8 mouse cellular contexts compared by ENCODE assay signal in the genomic region with DNA sequence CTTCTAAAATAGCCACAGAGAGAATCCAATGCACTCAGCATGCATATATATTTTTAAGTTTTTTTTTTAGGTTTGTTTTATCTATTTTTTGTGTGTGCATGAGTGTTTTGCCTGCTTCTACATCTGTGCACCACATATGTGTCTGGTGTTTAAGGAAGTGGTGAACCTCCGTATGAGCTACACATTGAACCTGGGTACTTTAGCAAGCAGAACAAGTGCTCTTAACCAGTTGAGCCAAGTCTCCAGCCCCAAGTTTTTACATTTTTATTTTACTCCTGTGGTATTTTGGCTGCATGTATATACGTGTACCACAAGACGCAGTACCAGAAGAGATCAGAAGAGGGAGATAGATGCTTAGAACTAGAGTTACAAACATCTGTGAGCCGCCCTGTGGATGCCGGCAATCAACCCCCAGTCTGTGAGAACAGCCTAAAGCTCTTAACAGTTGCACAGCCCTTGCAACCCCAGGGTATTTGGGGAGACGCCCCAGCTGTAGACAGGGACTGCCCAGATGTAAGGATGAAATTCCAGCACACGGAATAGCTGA. TPM values are rescaled to one million over a fixed set of nuclear protein-coding genes. Genes with fewer than 3 reads are reported as not detected.
A peak's percentile ranks its signal among the peaks of the same experiment; 100 is the strongest.
DNase-seq lines count a peak whose midpoint lies in the region; ATAC-seq and TF ChIP-seq lines count a peak whose summit lies in the region.

No protein-coding gene starts in this region.

- no peaks in the 10 kb centered on the region for H3K79me2 ChIP-seq in macrophage (ENCODE audit: inconsistent target)

- intact Hi-C loops in left cerebral cortex, adult 2 months (cut with DNase I) = loop anchor here (2.0 kb wide), 1 partner anchor 69 kb away; no protein-coding TSS in a partner anchor

- peak overlapping the region; percentile 68; the same call in 1 of the 2 replicates for H3K27ac ChIP-seq in left cerebral cortex, adult 2 months
- H3K27ac ChIP-seq in kidney, embryonic 15.5 days = no peak overlapping the region
- peak overlapping the region; percentile 97 for H3K27ac ChIP-seq in macrophage

- no peaks in the 10 kb centered on the region for H3K36me3 ChIP-seq in kidney, embryonic 15.5 days
- no peaks in the 10 kb centered on the region for H3K36me3 ChIP-seq in macrophage (ENCODE audit: inconsistent target)

- no peaks in the 10 kb centered on the region for H3K27me3 ChIP-seq in kidney, embryonic 15.5 days

- WGBS in kidney, embryonic 15.5 days = 27% methylated on average over 7 of the region's 7 CpGs
- 14% methylated on average over 7 of the region's 7 CpGs for WGBS in macrophage (ENCODE audit: missing documents)

- H3K9ac ChIP-seq in kidney, embryonic 15.5 days = no peak overlapping the region

- peak; percentile 60 for TF ChIP-seq CTCF in left cerebral cortex, adult 2 months (IDR thresholded peaks at IDR 0.05)

- H3K9me3 ChIP-seq in kidney, embryonic 15.5 days (replicated peaks) = no peaks in the 10 kb centered on the region

- peaks cover 24% of the 10 kb centered on the region for H3K4me1 ChIP-seq in kidney, embryonic 15.5 days

- no peak for DNase-seq in left cerebral cortex, adult 2 months (ENCODE audit: extremely low spot score in 1 of 2, low spot score in 2 of 2)
- no peak for DNase-seq in left cerebral cortex, adult 8-10 months (ENCODE audit: low spot score in 2 of 2)
- DNase-seq in adipocyte (ENCODE audit: low spot score) = peak; percentile 26
- peak; percentile 82 for DNase-seq in forelimb bud, embryonic 11.5 days (ENCODE audit: low read depth, low spot score)
- DNase-seq in urinary bladder, postnatal 36 days (ENCODE audit: low spot score in 2 of 2) = no peak
- DNase-seq in ovary, postnatal 10 days (ENCODE audit: low spot score) = no peak

- ATAC-seq in kidney, embryonic 15.5 days (replicated peaks; ENCODE audit: low FRiP score) = no peak; the same call in 1 of the 2 replicates

- no peak overlapping the region for H3K4me3 ChIP-seq in left cerebral cortex, adult 2 months
- H3K4me3 ChIP-seq in kidney, embryonic 15.5 days (replicated peaks) = no peak overlapping the region
- peak overlapping the region; percentile 25; the same call in 1 of the 2 replicates for H3K4me3 ChIP-seq in macrophage (ENCODE audit: inconsistent target)

- peak overlapping the region; percentile 59 for H3K4me2 ChIP-seq in kidney, embryonic 15.5 days

RNA-seq across cellular contexts. Expression of a gene that starts 17.7 kb away (rescaled TPM):
- 10 to 100 TPM; 53.0 to 53.7 TPM for total RNA-seq in left cerebral cortex, adult 2 months (2021)
- 10 to 100 TPM; 57.8 to 68.8 (median 59.9) TPM for total RNA-seq in left cerebral cortex, adult 8-10 months (2022)
- polyA plus RNA-seq in kidney, embryonic 15.5 days (2015; fragmentation: Nextera tagmentation; extraction: Ambion mirVana) = 55.1 and 64.2 TPM in 2 replicates
- total RNA-seq in macrophage (2018; cell fraction: chromatin; rRNA removed) = 10 to 100 TPM in 22 of 26 experiments, 1 to 10 TPM in 4; 4.2 to 89.0 (median 47.5) TPM
- 10 to 100 TPM; 16.0 to 98.5 (median 45.4) TPM for total RNA-seq in macrophage (2018; cell fraction: cytosol; rRNA removed)
- total RNA-seq in macrophage (2018; cell fraction: nucleus; rRNA removed) = 100 to 1,000 TPM in 2 of 26 experiments, 10 to 100 TPM in 24; 11.3 to 126 (median 54.7) TPM
- 27.5 to 46.5 TPM (median 35.7 TPM) in 3 replicates for polyA plus RNA-seq in macrophage (2018)

RNA-seq across cellular contexts. Expression of a gene that starts 26.8 kb away (rescaled TPM):
- 1 to 10 TPM; 6.8 to 8.3 TPM for total RNA-seq in left cerebral cortex, adult 2 months (2021)
- 10 to 100 TPM; 14.8 to 20.5 (median 16.8) TPM for total RNA-seq in left cerebral cortex, adult 8-10 months (2022)
- polyA plus RNA-seq in kidney, embryonic 15.5 days (2015; fragmentation: Nextera tagmentation; extraction: Ambion mirVana) = 0.19 TPM in 1 of 2 replicates, not detected in the other
- not detected for total RNA-seq in macrophage (2018; cell fraction: chromatin; rRNA removed)
- not detected for total RNA-seq in macrophage (2018; cell fraction: cytosol; rRNA removed)
- total RNA-seq in macrophage (2018; cell fraction: nucleus; rRNA removed) = not detected
- not detected in 3 replicates for polyA plus RNA-seq in macrophage (2018)

RNA-seq across cellular contexts. Expression of a gene that starts 43.6 kb away (rescaled TPM):
- total RNA-seq in left cerebral cortex, adult 2 months (2021) = 10 to 100 TPM; 45.3 to 49.5 TPM
- total RNA-seq in left cerebral cortex, adult 8-10 months (2022) = 10 to 100 TPM; 35.3 to 48.7 (median 39.7) TPM
- 42.7 and 49.5 TPM in 2 replicates for polyA plus RNA-seq in kidney, embryonic 15.5 days (2015; fragmentation: Nextera tagmentation; extraction: Ambion mirVana)
- 10 to 100 TPM; 13.3 to 67.7 (median 37.2) TPM for total RNA-seq in macrophage (2018; cell fraction: chromatin; rRNA removed)
- 10 to 100 TPM in 25 of 26 experiments, 1 to 10 TPM in 1; 9.9 to 21.9 (median 15.1) TPM for total RNA-seq in macrophage (2018; cell fraction: cytosol; rRNA removed)
- total RNA-seq in macrophage (2018; cell fraction: nucleus; rRNA removed) = 10 to 100 TPM; 10.5 to 54.0 (median 24.5) TPM
- polyA plus RNA-seq in macrophage (2018) = 4.0 to 14.4 TPM (median 12.6 TPM) in 3 replicates

RNA-seq across cellular contexts. Expression of a gene that starts 55.9 kb away (rescaled TPM):
- total RNA-seq in left cerebral cortex, adult 2 months (2021) = 100 to 1,000 TPM; 101 to 106 TPM
- 10 to 100 TPM; 91.9 to 94.8 (median 93.7) TPM for total RNA-seq in left cerebral cortex, adult 8-10 months (2022)
- 12.6 and 12.7 TPM in 2 replicates for polyA plus RNA-seq in kidney, embryonic 15.5 days (2015; fragmentation: Nextera tagmentation; extraction: Ambion mirVana)
- 10 to 100 TPM in 21 of 26 experiments, 1 to 10 TPM in 5; 5.5 to 39.0 (median 18.5) TPM for total RNA-seq in macrophage (2018; cell fraction: chromatin; rRNA removed)
- 1 to 10 TPM; 2.4 to 9.2 (median 7.3) TPM for total RNA-seq in macrophage (2018; cell fraction: cytosol; rRNA removed)
- total RNA-seq in macrophage (2018; cell fraction: nucleus; rRNA removed) = 10 to 100 TPM in 19 of 26 experiments, 1 to 10 TPM in 7; 4.9 to 34.1 (median 16.7) TPM
- 6.5 to 7.1 TPM (median 6.8 TPM) in 3 replicates for polyA plus RNA-seq in macrophage (2018)

Comparison
In these comparisons a context has a peak if more than half of its experiments do, and no peak if none do; other contexts are left out.
1. DNase-seq: peak in adipocyte (single experiment) and forelimb bud, embryonic 11.5 days (single experiment); none in left cerebral cortex, adult 2 months (0 of 2), left cerebral cortex, adult 8-10 months (0 of 2), urinary bladder, postnatal 36 days (0 of 2) and ovary, postnatal 10 days (single experiment).